Mouse (Mus musculus) urinary bladder, adult 18-20 months (tissue): ENCODE data around the gene Acp1.

Experiments used
- DNase-seq, 2 experiments: peaks; one replicate each; pipeline ENCODE4 v3.0.0; 2022; ENCODE audit warnings: low spot score in 2 of 2, mixed read lengths in 2 of 2

The Acp1 gene

GRCm38 (mm10) chr12:30864347-30864746, 47.0 kb downstream of the Acp1 start:
- no peak for DNase-seq

GRCm38 (mm10) chr12:30856172-30856571, 55.2 kb downstream of the Acp1 start:
- DNase-seq: no peak

- DNase-seq: no peak
These were observed 55.8 kb downstream of the Acp1 start for GRCm38 (mm10) chr12:30855442-30856159.

GRCm38 (mm10) chr12:30851871-30852270, 59.5 kb downstream of the Acp1 start:
- DNase-seq: no peak

- DNase-seq: no peak
These were observed 60.5 kb downstream of the Acp1 start for GRCm38 (mm10) chr12:30850902-30851301.

- DNase-seq: no peak
These were observed 62.9 kb downstream of the Acp1 start for GRCm38 (mm10) chr12:30848521-30848920.
